Mouse (Mus musculus) embryonic fibroblast, embryonic 13.5 days (primary cell): Measurements from ENCODE around the gene Lrrc45.

Experiments
- CTCF ChIP-seq: IDR thresholded peaks from 2 replicates; pipeline ENCODE4 v1.5.1; 2011; ENCODE audit warnings: mild to moderate bottlenecking, control low read depth, low read length, moderate library complexity, borderline replicate concordance; ENCODE audit not compliant: insufficient read depth
- POLR2A ChIP-seq: IDR thresholded peaks from 2 replicates; pipeline ENCODE4 v1.6.1; 2011; ENCODE audit warnings: low read depth, mild to moderate bottlenecking, control low read depth, low read length, moderate library complexity

GRCm38 (mm10) chr11:120720450-120720849 is 6.7 kb downstream of the Lrrc45 start:
- TF ChIP-seq CTCF = peak; percentile 85
- no peak for TF ChIP-seq POLR2A
